In genomic region chr7:128440584-128440983, GRCm38 (mm10) we compare ENCODE assay signal across 31 mouse cellular contexts.
"Had no signal": no experiment of that assay in that cellular context is flagged by ENCODE, and none has a peak within 500 bp of the region (broad histone marks: within the 10 kb centered on the region; RNA-seq: fewer than 3 reads in every experiment).

No protein-coding gene starts in this region.

- H3K27ac ChIP-seq: left cerebral cortex, adult 2 months; limb, embryonic 10.5 days; limb, embryonic 12.5 days; limb, embryonic 13.5 days; limb, embryonic 15.5 days; liver, embryonic 12.5 days; liver, embryonic 13.5 days; liver, embryonic 14.5 days; liver, embryonic 15.5 days; lung, embryonic 15.5 days; macrophage; midbrain, embryonic 10.5 days; midbrain, embryonic 12.5 days; midbrain, embryonic 15.5 days; neural tube, embryonic 12.5 days had no signal

- ATAC-seq: liver, embryonic 12.5 days; liver, postnatal 0 days; lung, postnatal 0 days; midbrain, embryonic 15.5 days; midbrain, embryonic 16.5 days had no signal

- H3K9ac ChIP-seq: limb, embryonic 12.5 days; limb, embryonic 13.5 days; limb, embryonic 15.5 days; liver, embryonic 12.5 days; liver, embryonic 13.5 days; liver, embryonic 14.5 days; liver, embryonic 15.5 days; liver, postnatal 0 days; lung, embryonic 14.5 days; lung, embryonic 15.5 days; midbrain, embryonic 12.5 days; midbrain, embryonic 15.5 days; neural tube, embryonic 12.5 days had no signal

- H3K4me2 ChIP-seq: limb, embryonic 12.5 days; limb, embryonic 13.5 days; limb, embryonic 15.5 days; liver, embryonic 11.5 days; liver, embryonic 12.5 days; liver, embryonic 13.5 days; liver, embryonic 15.5 days; lung, embryonic 14.5 days; lung, embryonic 15.5 days; midbrain, embryonic 12.5 days; midbrain, embryonic 15.5 days; neural tube, embryonic 12.5 days had no signal

- H3K9me3 ChIP-seq: limb, embryonic 10.5 days; limb, embryonic 12.5 days; limb, embryonic 13.5 days; limb, embryonic 15.5 days; liver, embryonic 12.5 days; liver, embryonic 13.5 days; liver, embryonic 15.5 days; lung, embryonic 15.5 days; midbrain, embryonic 10.5 days; midbrain, embryonic 12.5 days; midbrain, embryonic 15.5 days; neural tube, embryonic 12.5 days had no signal

- H3K4me1 ChIP-seq: limb, embryonic 10.5 days; limb, embryonic 12.5 days; limb, embryonic 13.5 days; limb, embryonic 15.5 days; liver, embryonic 12.5 days; liver, embryonic 13.5 days; liver, embryonic 15.5 days; lung, embryonic 15.5 days; megakaryocyte, embryonic 14.5 days; midbrain, embryonic 10.5 days; midbrain, embryonic 12.5 days; midbrain, embryonic 15.5 days; neural tube, embryonic 12.5 days had no signal

- H3K27me3 ChIP-seq: limb, embryonic 12.5 days; limb, embryonic 13.5 days; limb, embryonic 15.5 days; liver, embryonic 12.5 days; liver, embryonic 13.5 days; liver, embryonic 15.5 days; lung, embryonic 15.5 days; megakaryocyte, embryonic 14.5 days; midbrain, embryonic 12.5 days; midbrain, embryonic 15.5 days; neural tube, embryonic 12.5 days had no signal

- DNase-seq: left cerebral cortex, postnatal 4 days; liver; liver, embryonic 13.5 days; liver, postnatal 0 days; lung, adult 18-20 months; lung, adult 2 months; lung, embryonic 14.5 days; lung, postnatal 10 days; lung, postnatal 14 days; lung, postnatal 36 days; lung, postnatal 4 days; midbrain, embryonic 14.5 days had no signal

- H3K4me3 ChIP-seq: left cerebral cortex, adult 2 months; limb, embryonic 10.5 days; limb, embryonic 12.5 days; limb, embryonic 13.5 days; limb, embryonic 15.5 days; liver, embryonic 12.5 days; liver, embryonic 13.5 days; liver, embryonic 15.5 days; lung, embryonic 15.5 days; megakaryocyte, embryonic 14.5 days; midbrain, embryonic 10.5 days; midbrain, embryonic 12.5 days; midbrain, embryonic 15.5 days; myocyte; neural tube, embryonic 12.5 days had no signal
